Mouse (Mus musculus): Measurements from ENCODE around the gene Nlgn1.

The Nlgn1 gene

GRCm38 (mm10) chr3:25781651-25782050 lies 550.6 kb downstream of the Nlgn1 start:
- no peak for DNase-seq

- peak in 1 of 2 experiments; percentile 4 for DNase-seq
Measured at GRCm38 (mm10) chr3:25775437-25775836, 556.8 kb downstream of the Nlgn1 start.

GRCm38 (mm10) chr3:25773908-25774307 lies 558.4 kb downstream of the Nlgn1 start:
- DNase-seq = no peak

- no peak for DNase-seq
Measured at GRCm38 (mm10) chr3:25773467-25773866, 558.8 kb downstream of the Nlgn1 start.

- DNase-seq = no peak
Measured at GRCm38 (mm10) chr3:25763689-25764088, 568.6 kb downstream of the Nlgn1 start.

- DNase-seq = no peak
Measured at GRCm38 (mm10) chr3:25757813-25758212, 574.4 kb downstream of the Nlgn1 start.

- DNase-seq = no peak
Measured at GRCm38 (mm10) chr3:25724111-25724510, 608.1 kb downstream of the Nlgn1 start.

- DNase-seq = no peak
Measured at GRCm38 (mm10) chr3:25721464-25721863, 610.8 kb downstream of the Nlgn1 start.

- no peak for DNase-seq
Measured at GRCm38 (mm10) chr3:25707380-25707779, 624.9 kb downstream of the Nlgn1 start.

- no peak for DNase-seq
Measured at GRCm38 (mm10) chr3:25697231-25697630, 635.0 kb downstream of the Nlgn1 start.

- DNase-seq = peak; percentile 83 to 84
Measured at GRCm38 (mm10) chr3:25688789-25689464, 643.3 kb downstream of the Nlgn1 start.

- DNase-seq = no peak
Measured at GRCm38 (mm10) chr3:25683696-25684095, 648.6 kb downstream of the Nlgn1 start.

GRCm38 (mm10) chr3:25679373-25679772 lies 652.9 kb downstream of the Nlgn1 start:
- DNase-seq = peak; percentile 87

- DNase-seq = no peak
Measured at GRCm38 (mm10) chr3:25675888-25676287, 656.4 kb downstream of the Nlgn1 start.

GRCm38 (mm10) chr3:25675069-25675468 lies 657.2 kb downstream of the Nlgn1 start:
- DNase-seq = peak; percentile 58 to 61

GRCm38 (mm10) chr3:25673408-25673807 lies 658.9 kb downstream of the Nlgn1 start:
- DNase-seq = no peak

GRCm38 (mm10) chr3:25672779-25673178 lies 659.5 kb downstream of the Nlgn1 start:
- no peak for DNase-seq

GRCm38 (mm10) chr3:25663464-25663863 lies 668.8 kb downstream of the Nlgn1 start:
- no peak for DNase-seq

GRCm38 (mm10) chr3:25660285-25660684 lies 672.0 kb downstream of the Nlgn1 start:
- no peak for DNase-seq

- DNase-seq = peak; percentile 43 to 51
Measured at GRCm38 (mm10) chr3:25658006-25658405, 674.3 kb downstream of the Nlgn1 start.

- peak; percentile 91 to 93 for DNase-seq
Measured at GRCm38 (mm10) chr3:25657074-25657473, 675.2 kb downstream of the Nlgn1 start.

- DNase-seq = peak; percentile 75 to 79
Measured at GRCm38 (mm10) chr3:25653010-25653409, 679.2 kb downstream of the Nlgn1 start.

GRCm38 (mm10) chr3:25645895-25646691 lies 686.2 kb downstream of the Nlgn1 start:
- DNase-seq = no peak

GRCm38 (mm10) chr3:25629198-25629597 lies 703.1 kb downstream of the Nlgn1 start:
- no peak for DNase-seq

Data from cerebellum, postnatal 10 days (tissue).